Mouse (Mus musculus) colon, adult 2 months (tissue): ENCODE data around the gene Krt36. TPM values are rescaled to one million over a fixed set of nuclear protein-coding genes. Genes with fewer than 3 reads are reported as not detected.

ENCODE experiments used
- polyA plus RNA-seq: library from polyadenylated mRNA; depleted of rRNA; stranded (reverse); fragments of >200 nt; gene quantifications from 2 replicates; pipeline ENCODE4 v1.2.3, GENCODE M21; 2012; rRNA removed

Gene Krt36
- 0.98 and 1.9 TPM in 2 replicates for polyA plus RNA-seq

GRCm38 (mm10) chr11:100105576-100106122, at the start of gene Krt36:
TSS of gene Krt36 (minus strand) at chr11:100105626.

GRCm38 (mm10) chr11:100148615-100149330, 43.3 kb upstream of the Krt36 start, which contains the start of gene Krt19:
TSS of gene Krt19 (minus strand) at chr11:100148665.

DNA sequence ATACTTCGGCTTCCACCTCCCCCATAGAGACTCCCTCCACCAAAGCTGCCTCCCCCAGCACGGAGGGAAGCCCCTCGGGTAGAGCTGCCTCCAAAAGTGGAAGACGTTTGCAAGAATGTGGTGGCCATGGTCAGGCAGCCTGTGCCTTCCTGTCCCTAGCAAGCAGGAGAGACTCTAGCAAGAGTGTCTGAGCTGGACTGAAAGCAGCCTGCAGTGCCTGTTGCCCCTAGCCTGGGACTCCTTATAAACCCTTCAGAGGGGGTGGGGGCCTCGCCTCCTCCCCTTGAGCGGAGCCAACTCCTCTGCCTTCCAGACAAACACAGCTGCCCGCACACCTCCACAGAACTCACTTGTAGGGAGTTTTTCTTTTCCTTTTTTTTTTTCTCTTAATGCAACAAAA, 30.3 kb upstream of the Krt36 start, which contains the start of gene Krt15:
Gene Krt15, minus strand, starts transcription at position 198 of the 400 bp plus-strand sequence.

GRCm38 (mm10) chr11:100121466-100121865, 16.0 kb upstream of the Krt36 start, which contains the start of gene Krt13:
TSS of gene Krt13 (minus strand) at chr11:100121566.

DNA sequence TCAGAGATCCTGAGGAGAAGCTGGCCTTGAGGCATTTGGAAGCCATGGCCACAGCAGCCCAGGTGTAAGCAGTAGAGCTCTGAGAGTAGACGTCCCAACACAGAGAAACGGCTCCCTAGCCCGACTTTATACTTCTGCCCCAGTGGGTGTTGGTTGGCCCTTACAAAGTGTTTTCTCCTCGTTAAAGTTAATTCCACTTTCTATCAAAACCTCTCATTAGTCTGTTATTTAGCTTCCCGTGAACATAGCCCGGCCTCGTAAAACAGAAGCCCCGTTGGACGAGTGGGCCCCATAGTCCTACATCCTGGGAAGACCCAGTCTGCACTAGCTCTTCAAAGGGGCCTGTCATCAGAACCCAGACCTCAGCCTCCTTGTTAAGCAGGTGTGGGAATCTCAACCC, 9.3 kb downstream of the Krt36 start, which contains the start of gene Krt35:
Gene Krt35, minus strand, starts transcription at position 101 of the 400 bp plus-strand sequence.

DNA sequence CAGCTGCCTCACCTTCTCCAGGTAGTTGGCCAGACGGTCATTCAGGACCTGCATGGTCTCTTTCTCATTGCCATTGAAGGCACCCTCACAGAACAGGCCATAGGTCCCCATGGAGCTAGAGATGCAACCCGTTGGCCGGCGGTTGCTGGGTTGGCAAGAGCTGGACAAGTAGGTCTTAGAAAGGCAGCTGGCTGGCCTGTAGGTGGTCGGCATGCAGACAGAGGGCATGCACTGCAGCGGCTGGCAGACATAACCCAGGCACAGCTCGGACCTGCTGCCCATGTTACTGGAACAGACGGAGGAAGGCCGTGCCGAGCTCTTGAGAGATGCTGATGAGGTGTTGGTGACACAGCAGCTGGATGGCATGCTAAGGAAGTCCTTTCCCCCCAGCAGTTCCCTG, 17.6 kb downstream of the Krt36 start, which contains the start of gene Krt32:
Gene Krt32, minus strand, starts transcription at position 366 of the 400 bp plus-strand sequence.

Other genes with a start within 250 kb of the Krt36 start
- gene Gm11568, start 247.7 kb downstream of the Krt36 start, polyA plus RNA-seq: not detected in 2 replicates
- not detected in 2 replicates for gene Gm11559, start 241.2 kb downstream of the Krt36 start, polyA plus RNA-seq
- not detected in 2 replicates for gene Krtap9-1, start 232.2 kb downstream of the Krt36 start, polyA plus RNA-seq
- not detected in 2 replicates for gene Gm11567, start 226.4 kb downstream of the Krt36 start, polyA plus RNA-seq
- gene Krtap31-1, start 197.7 kb downstream of the Krt36 start, polyA plus RNA-seq: not detected in 2 replicates
- gene Gm11565, start 190.9 kb downstream of the Krt36 start, polyA plus RNA-seq: not detected in 2 replicates
- not detected in 2 replicates for gene Krtap31-2, start 169.3 kb downstream of the Krt36 start, polyA plus RNA-seq
- not detected in 2 replicates for gene Krtap9-5, start 157.2 kb downstream of the Krt36 start, polyA plus RNA-seq
- not detected in 2 replicates for gene Krtap29-1, start 126.6 kb downstream of the Krt36 start, polyA plus RNA-seq
- gene Krtap16-1, start 119.0 kb downstream of the Krt36 start, polyA plus RNA-seq: not detected in 2 replicates
- 0.32 TPM in 1 of 2 replicates, not detected in the other for gene Krtap17-1, start 111.6 kb downstream of the Krt36 start, polyA plus RNA-seq
- gene Krt33a, start 89.4 kb downstream of the Krt36 start, polyA plus RNA-seq: not detected in 2 replicates
- not detected in 2 replicates for gene Krt33b, start 75.8 kb downstream of the Krt36 start, polyA plus RNA-seq
- gene Krt34, start 64.1 kb downstream of the Krt36 start, polyA plus RNA-seq: not detected in 2 replicates
- gene Krt31, start 55.1 kb downstream of the Krt36 start, polyA plus RNA-seq: not detected in 2 replicates
- not detected in 2 replicates for gene Krt32, start 17.4 kb downstream of the Krt36 start, polyA plus RNA-seq
- gene Krt35, start 9.4 kb downstream of the Krt36 start, polyA plus RNA-seq: not detected in 2 replicates
- 0.08 and 0.31 TPM in 2 replicates for gene Krt13, start 15.9 kb upstream of the Krt36 start, polyA plus RNA-seq
- gene Krt15, start 30.3 kb upstream of the Krt36 start, polyA plus RNA-seq: 0.41 and 0.70 TPM in 2 replicates
- 4,854 and 4,867 TPM in 2 replicates for gene Krt19, start 43.0 kb upstream of the Krt36 start, polyA plus RNA-seq
- not detected in 2 replicates for gene Krt9, start 87.6 kb upstream of the Krt36 start, polyA plus RNA-seq
- gene Krt14, start 101.9 kb upstream of the Krt36 start, polyA plus RNA-seq: 1.2 and 1.8 TPM in 2 replicates
- 0.43 TPM in 1 of 2 replicates, not detected in the other for gene Krt16, start 143.3 kb upstream of the Krt36 start, polyA plus RNA-seq
- 15.9 and 16.8 TPM in 2 replicates for gene Krt17, start 155.4 kb upstream of the Krt36 start, polyA plus RNA-seq
- 0.14 TPM in 1 of 2 replicates, not detected in the other for gene Krt42, start 164.2 kb upstream of the Krt36 start, polyA plus RNA-seq
- 95.0 and 110 TPM in 2 replicates for gene Eif1, start 214.3 kb upstream of the Krt36 start, polyA plus RNA-seq
- not detected in 2 replicates for gene Gast, start 228.8 kb upstream of the Krt36 start, polyA plus RNA-seq